Mouse (Mus musculus): Measurements from ENCODE around the gene Gxylt2. TPM values are rescaled to one million over a fixed set of nuclear protein-coding genes. Genes with fewer than 3 reads are reported as not detected.

Gxylt2 gene
- total and polyA plus RNA-seq, 3 experiments, result 0.22 TPM; not detected in 2

- Histone ChIP-seq H3K4me1 (ENCODE audit: insufficient read depth, low read depth, low read length) (no peaks in the 10 kb centered on the region), H3K36me3 (replicated peaks) (no peaks in the 10 kb centered on the region), H3K4me3 (ENCODE audit: low read depth, low read length) (no peak overlapping the region), H3K9me3 (replicated peaks) (no peaks in the 10 kb centered on the region), H3K27me3 (ENCODE audit: insufficient read depth, low read length) (no peaks in the 10 kb centered on the region)
- TF ChIP-seq CTCF (IDR thresholded peaks at IDR 0.05; ENCODE audit: low read depth, low read length) (no peak), TAL1 (conservative IDR thresholded peaks at IDR 0.05; ENCODE audit: low read depth, low read length) (no peak), POLR2AphosphoS5 (IDR thresholded peaks at IDR 0.05; ENCODE audit: insufficient replicate concordance, low read depth, low read length) (no peak), GATA2 (IDR thresholded peaks at IDR 0.05; ENCODE audit: borderline replicate concordance, low read depth, low read length) (no peak), GATA1 (IDR thresholded peaks at IDR 0.05; ENCODE audit: borderline replicate concordance, low read length) (no peak)
- ATAC-seq (ENCODE audit: extremely low read depth, insufficient number of reproducible peaks, low FRiP score, poor library complexity, severe bottlenecking) (no peak), DNase-seq (ENCODE audit: low spot score) (no peak)
These were observed 91.3 kb downstream of the Gxylt2 start for GRCm38 (mm10) chr6:100795797-100796196.

GRCm38 (mm10) chr6:100799290-100799689 lies 94.8 kb downstream of the Gxylt2 start:
- Histone ChIP-seq H3K4me3 (ENCODE audit: low read depth, low read length) (no peak overlapping the region), H3K36me3 (replicated peaks) (no peaks in the 10 kb centered on the region), H3K27me3 (ENCODE audit: insufficient read depth, low read length) (no peaks in the 10 kb centered on the region), H3K9me3 (replicated peaks) (no peaks in the 10 kb centered on the region), H3K4me1 (ENCODE audit: insufficient read depth, low read depth, low read length) (no peaks in the 10 kb centered on the region)
- no peak for DNase-seq (ENCODE audit: low spot score)
- ATAC-seq (ENCODE audit: extremely low read depth, insufficient number of reproducible peaks, low FRiP score, poor library complexity, severe bottlenecking), result no peak
- no peak for TF ChIP-seq TAL1 (conservative IDR thresholded peaks at IDR 0.05; ENCODE audit: low read depth, low read length)
- TF ChIP-seq POLR2AphosphoS5 (IDR thresholded peaks at IDR 0.05; ENCODE audit: insufficient replicate concordance, low read depth, low read length), result no peak
- TF ChIP-seq GATA2 (IDR thresholded peaks at IDR 0.05; ENCODE audit: borderline replicate concordance, low read depth, low read length), result no peak
- no peak for TF ChIP-seq CTCF (IDR thresholded peaks at IDR 0.05; ENCODE audit: low read depth, low read length)
- TF ChIP-seq GATA1 (IDR thresholded peaks at IDR 0.05; ENCODE audit: borderline replicate concordance, low read length), result no peak

GRCm38 (mm10) chr6:100799766-100800165 lies 95.2 kb downstream of the Gxylt2 start:
- no peak for TF ChIP-seq TAL1 (conservative IDR thresholded peaks at IDR 0.05; ENCODE audit: low read depth, low read length)
- no peak for TF ChIP-seq GATA1 (IDR thresholded peaks at IDR 0.05; ENCODE audit: borderline replicate concordance, low read length)
- TF ChIP-seq CTCF (IDR thresholded peaks at IDR 0.05; ENCODE audit: low read depth, low read length), result no peak
- H3K27me3 ChIP-seq (ENCODE audit: insufficient read depth, low read length), result no peaks in the 10 kb centered on the region
- H3K4me1 ChIP-seq (ENCODE audit: insufficient read depth, low read depth, low read length), result no peaks in the 10 kb centered on the region
- DNase-seq (ENCODE audit: low spot score) (no peak), ATAC-seq (ENCODE audit: extremely low read depth, insufficient number of reproducible peaks, low FRiP score, poor library complexity, severe bottlenecking) (no peak)
- H3K9me3 ChIP-seq (replicated peaks), result no peaks in the 10 kb centered on the region
- no peaks in the 10 kb centered on the region for H3K36me3 ChIP-seq (replicated peaks)
- H3K4me3 ChIP-seq (ENCODE audit: low read depth, low read length), result no peak overlapping the region

- DNase-seq (ENCODE audit: low spot score) (no peak), ATAC-seq (ENCODE audit: extremely low read depth, insufficient number of reproducible peaks, low FRiP score, poor library complexity, severe bottlenecking) (no peak)
- TF ChIP-seq GATA2 (IDR thresholded peaks at IDR 0.05; ENCODE audit: borderline replicate concordance, low read depth, low read length) (no peak), GATA1 (IDR thresholded peaks at IDR 0.05; ENCODE audit: borderline replicate concordance, low read length) (no peak), TAL1 (conservative IDR thresholded peaks at IDR 0.05; ENCODE audit: low read depth, low read length) (no peak), CTCF (IDR thresholded peaks at IDR 0.05; ENCODE audit: low read depth, low read length) (no peak), POLR2AphosphoS5 (IDR thresholded peaks at IDR 0.05; ENCODE audit: insufficient replicate concordance, low read depth, low read length) (no peak)
- no peaks in the 10 kb centered on the region for H3K9me3 ChIP-seq (replicated peaks)
- H3K4me1 ChIP-seq (ENCODE audit: insufficient read depth, low read depth, low read length), result no peaks in the 10 kb centered on the region
- no peaks in the 10 kb centered on the region for H3K27me3 ChIP-seq (ENCODE audit: insufficient read depth, low read length)
- H3K4me3 ChIP-seq (ENCODE audit: low read depth, low read length), result no peak overlapping the region
- no peaks in the 10 kb centered on the region for H3K36me3 ChIP-seq (replicated peaks)
These were observed 96.0 kb downstream of the Gxylt2 start for GRCm38 (mm10) chr6:100800497-100800955.

- no peaks in the 10 kb centered on the region for H3K4me1 ChIP-seq (ENCODE audit: insufficient read depth, low read depth, low read length)
- DNase-seq (ENCODE audit: low spot score) (no peak), ATAC-seq (ENCODE audit: extremely low read depth, insufficient number of reproducible peaks, low FRiP score, poor library complexity, severe bottlenecking) (no peak)
- H3K27me3 ChIP-seq (ENCODE audit: insufficient read depth, low read length), result no peaks in the 10 kb centered on the region
- no peaks in the 10 kb centered on the region for H3K36me3 ChIP-seq (replicated peaks)
- no peak for TF ChIP-seq POLR2AphosphoS5 (IDR thresholded peaks at IDR 0.05; ENCODE audit: insufficient replicate concordance, low read depth, low read length)
- no peak overlapping the region for H3K4me3 ChIP-seq (ENCODE audit: low read depth, low read length)
- no peaks in the 10 kb centered on the region for H3K9me3 ChIP-seq (replicated peaks)
These were observed 98.0 kb downstream of the Gxylt2 start for GRCm38 (mm10) chr6:100802381-100803083.

GRCm38 (mm10) chr6:100803250-100803649 lies 98.7 kb downstream of the Gxylt2 start:
- Histone ChIP-seq H3K4me3 (ENCODE audit: low read depth, low read length) (no peak overlapping the region), H3K4me1 (ENCODE audit: insufficient read depth, low read depth, low read length) (no peaks in the 10 kb centered on the region), H3K9me3 (replicated peaks) (no peaks in the 10 kb centered on the region), H3K27me3 (ENCODE audit: insufficient read depth, low read length) (no peaks in the 10 kb centered on the region), H3K36me3 (replicated peaks) (no peaks in the 10 kb centered on the region)
- DNase-seq (ENCODE audit: low spot score) (no peak), ATAC-seq (ENCODE audit: extremely low read depth, insufficient number of reproducible peaks, low FRiP score, poor library complexity, severe bottlenecking) (no peak)
- TF ChIP-seq TAL1 (conservative IDR thresholded peaks at IDR 0.05; ENCODE audit: low read depth, low read length) (no peak), POLR2AphosphoS5 (IDR thresholded peaks at IDR 0.05; ENCODE audit: insufficient replicate concordance, low read depth, low read length) (no peak), GATA1 (IDR thresholded peaks at IDR 0.05; ENCODE audit: borderline replicate concordance, low read length) (no peak)

- Histone ChIP-seq H3K36me3 (replicated peaks) (no peaks in the 10 kb centered on the region), H3K27me3 (ENCODE audit: insufficient read depth, low read length) (no peaks in the 10 kb centered on the region), H3K4me1 (ENCODE audit: insufficient read depth, low read depth, low read length) (no peaks in the 10 kb centered on the region), H3K9me3 (replicated peaks) (no peaks in the 10 kb centered on the region), H3K4me3 (ENCODE audit: low read depth, low read length) (no peak overlapping the region)
- no peak for TF ChIP-seq GATA2 (IDR thresholded peaks at IDR 0.05; ENCODE audit: borderline replicate concordance, low read depth, low read length)
- no peak for TF ChIP-seq GATA1 (IDR thresholded peaks at IDR 0.05; ENCODE audit: borderline replicate concordance, low read length)
- no peak for TF ChIP-seq POLR2AphosphoS5 (IDR thresholded peaks at IDR 0.05; ENCODE audit: insufficient replicate concordance, low read depth, low read length)
- TF ChIP-seq TAL1 (conservative IDR thresholded peaks at IDR 0.05; ENCODE audit: low read depth, low read length), result no peak
- TF ChIP-seq CTCF (IDR thresholded peaks at IDR 0.05; ENCODE audit: low read depth, low read length), result no peak
- DNase-seq (ENCODE audit: low spot score) (no peak), ATAC-seq (ENCODE audit: extremely low read depth, insufficient number of reproducible peaks, low FRiP score, poor library complexity, severe bottlenecking) (no peak)
These were observed 102.7 kb downstream of the Gxylt2 start for GRCm38 (mm10) chr6:100807187-100807586.
